Mouse (Mus musculus): ENCODE data around the gene Gm10722. TPM values are rescaled to one million over a fixed set of nuclear protein-coding genes. Genes with fewer than 3 reads are reported as not detected.
"Not testable (repeated sequence)": the region's sequence is repeated elsewhere in the genome, so short reads cannot be mapped to it uniquely, and the experiment has no call there.

Gm10722 gene
- polyA plus RNA-seq, 1 experiment: not detected

DNA sequence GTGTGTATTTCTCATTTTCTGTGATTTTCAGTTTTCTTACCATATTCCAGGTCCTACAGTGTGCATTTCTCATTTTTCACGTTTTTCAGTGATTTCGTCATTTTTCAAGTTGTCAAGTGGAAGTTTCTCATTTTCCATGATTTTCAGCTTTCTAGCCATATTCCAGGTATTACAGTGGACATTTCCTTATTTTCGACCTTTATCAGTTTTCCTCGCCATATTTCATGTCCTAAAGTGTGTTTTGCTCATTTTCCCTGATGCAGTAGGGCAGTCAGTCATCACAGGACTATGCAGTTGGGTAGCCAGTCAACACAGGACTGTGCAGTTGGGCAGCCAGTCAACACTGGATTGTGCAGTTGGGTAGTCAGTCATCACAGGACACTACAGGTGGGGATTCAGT is 37.4 kb downstream of the Gm10722 start:
- not testable (repeated sequence) for H3K4me1 ChIP-seq (ENCODE audit: control insufficient read depth, insufficient read depth, low read length); DNase-seq; H3K4me3 ChIP-seq (replicated peaks; ENCODE audit: extremely low read depth, low read depth, low read length)
- WGBS: 64% methylated on average over 4 of the region's 4 CpGs

Other genes starting within 250 kb of the Gm10722 start
- not detected in 2 replicates for gene Gm11168, start 2.4 kb downstream of the Gm10722 start, polyA plus RNA-seq (2012; rRNA removed)
- gene Gm10721, start 12.2 kb downstream of the Gm10722 start, polyA plus RNA-seq (2012; rRNA removed): not detected in 2 replicates
- not detected in 2 replicates for gene Gm10720, start 14.7 kb downstream of the Gm10722 start, polyA plus RNA-seq (2012; rRNA removed)
- gene Gm10719, start 16.5 kb downstream of the Gm10722 start, polyA plus RNA-seq (2012; rRNA removed): not detected in 2 replicates
- not detected in 2 replicates for gene Gm10718, start 22.6 kb downstream of the Gm10722 start, polyA plus RNA-seq (2012; rRNA removed)
- not detected in 2 replicates for gene Gm10717, start 24.5 kb downstream of the Gm10722 start, polyA plus RNA-seq (2012; rRNA removed)
- gene Gm17535, start 33.7 kb downstream of the Gm10722 start, polyA plus RNA-seq (2012; rRNA removed): not detected in 2 replicates
- not detected in 2 replicates for gene Gm10715, start 36.0 kb downstream of the Gm10722 start, polyA plus RNA-seq (2012; rRNA removed)

Data from lung, adult 2 months (tissue).